Mouse (Mus musculus) lung, adult 2 months (tissue): Measurements from ENCODE around the gene Strip1. TPM values are rescaled to one million over a fixed set of nuclear protein-coding genes. Genes with fewer than 3 reads are reported as not detected.

Experiments used
- DNase-seq: peaks from one replicate; pipeline ENCODE4 v3.0.0; 2022
- H3K4me1 ChIP-seq: fragments of 200-500 bp; 2 replicates; pipeline ENCODE4 v1.6.1; 2011; ENCODE audit warnings: low read length; ENCODE audit not compliant: control insufficient read depth, insufficient read depth
- H3K4me3 ChIP-seq: fragments of 200-500 bp; replicated peaks from 2 replicates; pipeline ENCODE3; 2011; ENCODE audit warnings: low read depth, mild to moderate bottlenecking, control low read depth, low read length; ENCODE audit errors: extremely low read depth
- CTCF ChIP-seq: fragments of 200-500 bp; IDR thresholded peaks from 2 replicates; pipeline ENCODE4 v1.5.1; 2011; ENCODE audit warnings: mild to moderate bottlenecking, low read length, control low read depth; ENCODE audit not compliant: insufficient read depth
- POLR2A ChIP-seq: fragments of 200-500 bp; IDR thresholded peaks from 2 replicates; pipeline ENCODE4 v1.6.1; 2011; ENCODE audit warnings: low read depth, mild to moderate bottlenecking, control low read depth, low read length, borderline replicate concordance; ENCODE audit errors: extremely low read depth
- WGBS: fragments of 180-500 bp; shearing (Covaris S2); methylation state at CpG from one replicate; pipeline ENCODE4 v1.1.7; 2018; 5-methylcytosine and 5-hydroxymethylcytosine counted together
- polyA plus RNA-seq: library from polyadenylated mRNA; depleted of rRNA; stranded (reverse); fragments of >200 nt; gene quantifications from 2 replicates; pipeline ENCODE4 v1.2.3, GENCODE M21; 2012

Strip1 gene
- polyA plus RNA-seq, 1 experiment, result 43.6 TPM

- H3K4me1 ChIP-seq, result peaks cover 4% of the 10 kb centered on the region; the same call in 1 of the 2 replicates
- TF ChIP-seq POLR2A (no peak), CTCF (no peak)
- no peak overlapping the region for H3K4me3 ChIP-seq
- WGBS, result 5% methylated on average over 34 of the region's 34 CpGs
- no peak for DNase-seq
These were observed 35.5 kb downstream of the Strip1 start for GRCm38 (mm10) chr3:107595938-107596461.

DNA sequence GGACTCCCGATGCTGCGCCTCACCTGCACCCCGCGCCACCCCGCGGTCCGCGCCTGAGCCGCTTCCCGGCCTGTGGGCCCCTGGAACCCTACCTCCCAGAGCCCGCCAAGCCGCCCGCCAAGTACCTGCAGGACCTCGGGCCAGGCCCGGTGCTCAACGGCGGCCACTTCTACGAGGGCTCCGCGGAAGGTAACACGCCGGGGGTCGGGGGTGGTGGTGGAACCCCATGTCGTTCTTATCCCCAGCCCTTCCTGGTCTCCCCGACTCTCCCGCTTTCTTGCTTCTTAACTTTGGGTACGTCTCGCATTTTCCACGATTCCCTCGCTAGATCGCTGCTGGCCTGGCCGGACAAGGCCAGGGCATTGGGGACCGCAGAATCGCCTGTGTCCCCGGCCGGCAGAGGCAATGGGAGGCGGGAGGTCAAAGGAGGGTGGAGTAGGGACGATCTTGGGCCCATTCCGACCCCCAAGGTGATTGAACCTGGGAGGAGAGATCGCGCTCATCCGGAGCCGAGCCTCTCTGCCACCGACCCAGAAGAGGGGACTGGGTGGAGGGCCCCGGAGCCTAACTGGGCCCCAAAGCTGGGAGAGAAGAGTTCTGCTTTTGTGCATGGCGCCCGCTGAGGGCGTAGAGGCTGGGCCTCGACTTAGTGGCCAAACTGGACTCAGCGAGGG lies 36.1 kb downstream of the Strip1 start:
- peak; percentile 16 for DNase-seq
- 2% methylated on average over 50 of the region's 50 CpGs for WGBS
- no peak for TF ChIP-seq CTCF
- TF ChIP-seq POLR2A, result no peak
- Histone ChIP-seq H3K4me3 (no peak overlapping the region), H3K4me1 (peaks cover 4% of the 10 kb centered on the region; the same call in 1 of the 2 replicates)

DNA sequence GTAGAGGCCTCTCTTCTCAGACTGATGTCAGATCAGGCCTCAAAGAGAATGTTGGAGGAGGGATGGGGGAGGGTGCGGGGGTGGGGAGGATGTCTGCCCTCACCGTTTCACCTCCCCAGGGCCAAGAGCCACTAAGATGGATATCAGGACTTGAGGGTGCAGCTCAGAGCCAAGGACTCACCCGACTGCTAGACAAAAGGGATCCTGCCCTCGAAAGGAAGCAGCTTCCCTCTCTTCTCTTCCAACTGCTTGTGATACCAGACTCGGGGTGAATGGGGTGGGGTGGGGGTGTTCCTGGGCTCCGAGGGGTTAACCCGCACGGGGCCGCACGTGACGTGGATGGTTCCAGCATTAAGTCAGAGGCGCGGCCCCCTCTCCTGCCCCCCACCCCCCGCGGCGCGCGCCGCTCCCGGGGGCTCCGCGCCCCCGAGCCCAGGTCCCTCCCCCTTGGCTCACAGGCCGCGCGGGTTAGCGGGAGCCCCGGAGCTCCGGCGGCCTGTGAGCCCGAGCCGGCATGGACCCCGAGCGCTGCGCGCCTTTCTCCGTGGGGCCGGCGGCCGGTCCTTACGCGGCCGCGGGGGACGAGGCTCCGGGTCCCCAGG lies 36.7 kb downstream of the Strip1 start, which contains the start of gene Alx3:
Gene Alx3 (plus strand): TSS at position 370 of the 602 bp plus-strand sequence.
- peaks cover 4% of the 10 kb centered on the region; the same call in 1 of the 2 replicates for H3K4me1 ChIP-seq

DNA sequence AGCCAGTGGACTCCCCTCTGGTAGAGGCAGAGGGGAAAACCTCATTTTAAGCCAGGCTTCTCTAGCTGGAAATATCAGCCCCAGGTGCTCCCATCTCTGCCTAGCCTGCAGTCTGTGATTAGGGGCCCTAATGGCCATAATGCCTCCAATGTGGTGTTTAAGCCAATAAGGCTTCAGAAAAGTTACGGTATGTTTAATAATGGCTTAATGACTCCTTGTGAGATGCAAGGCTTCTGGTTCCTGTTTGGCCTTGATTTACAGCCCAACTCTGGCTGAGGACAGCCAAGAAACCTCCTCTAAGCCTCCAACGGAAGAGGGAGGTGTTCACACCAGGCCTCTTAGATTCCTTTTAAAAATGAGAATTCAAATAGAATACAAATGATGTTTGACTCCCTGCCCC lies 37.9 kb downstream of the Strip1 start:
- no peak overlapping the region for H3K4me3 ChIP-seq
- 76% methylated on average over 2 of the region's 2 CpGs for WGBS
- DNase-seq, result no peak
- no peak for TF ChIP-seq POLR2A
- no peak for TF ChIP-seq CTCF
- H3K4me1 ChIP-seq, result peaks cover 4% of the 10 kb centered on the region; the same call in 1 of the 2 replicates

More for the DNA sequence above, 36.7 kb downstream of the Strip1 start, which contains the start of gene Alx3:
- no peak within 1 kb of the TSS for H3K4me3 ChIP-seq
- TF ChIP-seq CTCF (no peak), POLR2A (no peak)
- no peak for DNase-seq
- WGBS, result 5% methylated on average over 40 of the region's 46 CpGs

DNA sequence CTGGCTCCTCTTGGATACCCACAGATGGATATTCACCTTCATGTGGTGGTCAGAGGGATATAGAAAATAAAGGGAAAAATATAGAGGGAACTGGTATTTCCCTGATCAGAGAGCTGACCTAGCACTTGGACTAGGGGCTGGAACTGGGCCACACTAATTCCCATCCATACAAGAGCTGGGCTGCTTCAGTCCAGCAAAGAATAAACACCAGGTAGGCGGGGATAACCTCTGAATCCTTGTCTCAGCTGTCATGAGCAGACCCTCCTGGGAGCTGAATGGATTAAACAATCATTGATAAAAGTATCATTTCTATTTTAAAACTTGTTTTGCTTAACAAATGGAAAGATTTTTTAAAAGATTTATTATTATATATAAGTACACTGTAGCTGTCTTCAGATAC lies 39.9 kb downstream of the Strip1 start:
- WGBS, result 44% methylated on average over 1 of the region's 1 CpGs
- Histone ChIP-seq H3K4me1 (peaks cover 4% of the 10 kb centered on the region; the same call in 1 of the 2 replicates), H3K4me3 (no peak overlapping the region)
- TF ChIP-seq CTCF, result no peak
- TF ChIP-seq POLR2A, result no peak
- no peak for DNase-seq

GRCm38 (mm10) chr3:107586504-107586903 lies 45.0 kb downstream of the Strip1 start:
- TF ChIP-seq POLR2A (no peak), CTCF (no peak)
- Histone ChIP-seq H3K4me1 (no peaks in the 10 kb centered on the region), H3K4me3 (no peak overlapping the region)
- 66% methylated on average over 6 of the region's 6 CpGs for WGBS
- DNase-seq, result no peak

- WGBS, result 35% methylated on average over 1 of the region's 1 CpGs
- DNase-seq, result no peak
- Histone ChIP-seq H3K4me3 (no peak overlapping the region), H3K4me1 (no peaks in the 10 kb centered on the region)
- TF ChIP-seq POLR2A (no peak), CTCF (no peak)
These were observed 47.6 kb downstream of the Strip1 start for GRCm38 (mm10) chr3:107583893-107584292.

DNA sequence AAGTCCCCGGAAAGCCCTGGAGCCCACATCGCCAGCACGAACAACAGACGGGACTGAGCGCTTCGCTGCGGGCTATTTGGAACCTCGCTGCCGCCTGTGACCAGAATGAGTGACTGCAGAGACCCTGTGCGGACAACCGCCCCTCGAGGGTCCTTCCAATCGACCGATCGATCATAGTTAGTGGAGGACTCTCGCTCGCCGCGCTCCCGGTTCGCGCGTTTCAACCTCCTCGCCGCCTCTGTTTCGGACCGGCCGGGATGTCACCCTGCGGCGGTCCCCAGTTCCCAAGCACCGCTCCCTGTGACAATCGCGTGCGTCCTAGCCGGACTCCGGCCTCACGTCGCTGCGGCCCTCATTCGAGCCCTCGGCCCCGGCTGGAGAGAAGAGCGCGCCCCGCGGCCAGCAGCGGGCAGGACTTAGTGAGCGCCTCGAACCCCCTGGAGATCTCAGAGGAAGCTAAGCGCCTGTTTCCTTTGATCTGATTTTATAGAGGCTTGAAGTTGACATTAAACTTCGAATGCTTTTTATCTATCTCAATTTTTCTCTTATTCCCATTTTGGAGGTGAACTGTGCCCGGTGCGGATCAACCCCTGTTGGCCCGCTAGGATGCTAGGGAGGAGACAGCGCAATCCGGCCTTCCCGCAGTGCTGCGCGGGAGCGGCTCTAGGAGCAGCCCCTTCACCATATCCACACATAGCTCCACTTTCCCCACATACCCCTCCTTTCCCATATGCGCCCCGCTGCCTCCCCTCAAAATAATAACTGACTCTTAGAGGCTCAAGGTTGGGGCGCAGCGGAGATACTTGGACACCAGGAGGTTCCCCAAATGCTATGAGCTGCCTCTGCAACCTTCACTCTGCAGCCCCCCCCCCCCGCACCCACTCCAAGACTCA lies 48.4 kb downstream of the Strip1 start:
- no peak for DNase-seq
- 3% methylated on average over 65 of the region's 65 CpGs for WGBS
- TF ChIP-seq POLR2A, result no peak
- TF ChIP-seq CTCF, result no peak
- Histone ChIP-seq H3K4me1 (no peaks in the 10 kb centered on the region), H3K4me3 (no peak overlapping the region)
